Mouse (Mus musculus) cerebellum, adult 18-20 months (tissue): ENCODE measurements around the gene Ate1.
"Not testable (repeated sequence)": the region's sequence is repeated elsewhere in the genome, so short reads cannot be mapped to it uniquely, and the experiment has no call there.

ENCODE experiments used
- DNase-seq, 2 experiments: peaks; one replicate each; pipeline ENCODE4 v3.0.0; 2021

Ate1 gene

DNA sequence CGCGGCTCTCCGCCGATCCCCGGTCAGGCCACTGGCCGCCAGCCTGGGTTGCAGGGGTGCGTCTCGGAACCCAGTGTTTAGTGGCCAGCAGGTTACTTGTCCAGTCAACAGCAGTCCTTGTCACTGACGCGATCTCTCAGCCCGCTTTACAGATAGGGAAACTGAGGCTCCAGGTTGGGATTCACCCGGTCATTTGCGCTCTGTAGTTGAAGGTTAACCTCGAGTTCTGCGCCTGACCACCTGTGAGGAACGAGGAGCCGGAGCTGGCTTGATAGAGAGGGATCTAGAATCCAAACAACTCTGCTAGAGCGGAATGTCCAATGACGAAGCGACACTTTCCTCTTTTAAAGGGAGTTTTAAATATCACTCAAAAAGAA, at the start of gene Ate1:
Ate1 (minus strand) TSS at position 321 of the 377 bp plus-strand sequence.
- no peak for DNase-seq

DNA sequence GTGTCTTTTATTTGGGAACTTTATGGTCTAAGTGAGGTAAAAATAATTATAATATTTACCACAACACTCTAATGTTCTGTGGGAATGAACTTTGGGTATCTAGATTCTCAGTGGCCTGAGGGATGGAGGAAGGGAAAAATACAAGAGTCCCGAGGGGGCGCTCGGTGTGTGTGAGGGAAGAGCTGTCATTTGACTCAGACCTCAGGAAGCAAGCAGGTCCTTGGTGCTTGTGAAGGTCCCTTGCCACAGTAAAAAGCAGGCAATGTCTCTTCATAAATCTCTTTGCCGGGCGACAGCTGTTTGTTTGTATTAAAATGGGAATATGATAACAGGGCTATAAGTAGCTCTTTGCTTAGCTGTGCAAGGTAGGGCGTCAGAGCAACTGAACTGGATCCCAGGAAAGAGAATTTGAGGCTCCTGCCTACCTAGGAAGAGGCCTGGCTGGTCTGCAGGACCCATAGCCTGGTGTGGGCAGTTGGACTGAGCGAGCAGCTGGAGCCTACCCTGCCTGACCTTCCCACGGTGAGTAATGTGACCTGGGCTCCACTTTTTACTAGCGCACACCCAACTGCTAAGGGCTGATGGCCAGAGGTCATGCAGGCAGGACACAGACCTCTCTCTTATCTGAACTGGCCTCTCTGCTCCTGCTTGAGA, 48.7 kb upstream of the Ate1 start:
- DNase-seq, result no peak

DNA sequence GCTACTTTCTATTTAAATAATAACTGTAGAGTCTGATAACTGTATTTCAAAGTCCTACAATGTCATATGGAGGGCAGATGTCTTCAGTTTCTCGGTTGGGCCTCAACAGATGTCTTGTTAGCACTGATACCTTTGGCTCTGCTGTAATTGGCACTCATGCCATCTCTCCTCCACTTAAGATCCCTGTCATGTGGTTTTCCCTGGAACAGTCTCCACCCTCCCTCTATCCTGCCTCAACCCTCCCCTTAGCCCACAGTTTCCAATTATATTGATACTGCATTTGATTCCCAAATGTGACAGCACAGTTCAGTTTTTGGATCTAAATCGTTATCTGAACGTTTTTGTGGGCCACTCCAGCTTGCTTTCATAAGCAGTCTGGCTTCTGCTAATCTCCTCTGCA, 44.4 kb upstream of the Ate1 start:
- DNase-seq, result no peak

DNA sequence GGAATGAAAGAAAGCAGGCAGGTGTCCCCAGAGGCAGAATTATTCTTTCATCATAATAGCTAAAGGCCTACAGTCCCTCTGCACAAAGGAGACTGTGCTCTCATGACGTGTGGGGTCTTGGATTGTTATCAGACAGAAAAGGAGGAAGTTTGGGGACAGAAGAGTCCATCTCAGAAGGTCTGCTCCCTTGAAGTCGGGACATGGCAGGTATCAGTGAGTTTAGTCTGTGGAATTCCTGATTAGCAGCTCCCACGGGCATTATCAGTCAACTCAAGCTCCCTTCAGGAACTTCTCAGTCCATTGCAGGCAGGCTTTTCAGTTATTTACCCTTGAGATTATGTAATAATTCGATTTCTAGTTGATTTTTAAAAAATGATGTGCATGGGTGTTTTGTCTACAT, 43.7 kb upstream of the Ate1 start:
- DNase-seq, result no peak

DNA sequence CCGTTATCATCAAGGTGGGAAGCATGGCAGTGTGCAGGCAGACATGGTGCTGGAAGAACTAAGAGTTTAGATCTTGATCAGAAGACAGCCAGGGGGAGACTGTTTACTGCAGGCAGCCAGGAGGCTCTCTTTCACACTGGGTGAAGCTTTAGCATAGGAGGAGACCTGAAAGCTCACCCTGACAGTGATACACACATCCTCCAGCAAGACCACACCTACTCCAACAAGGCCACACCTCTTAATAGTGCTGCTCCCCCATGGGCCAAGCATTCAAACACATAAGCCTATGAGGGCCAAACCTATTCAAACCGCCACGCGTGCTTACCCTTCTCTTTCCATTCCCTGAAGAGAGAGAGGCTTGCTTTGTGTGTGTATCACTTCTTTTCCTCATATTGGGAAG, 43.1 kb upstream of the Ate1 start:
- no peak for DNase-seq

DNA sequence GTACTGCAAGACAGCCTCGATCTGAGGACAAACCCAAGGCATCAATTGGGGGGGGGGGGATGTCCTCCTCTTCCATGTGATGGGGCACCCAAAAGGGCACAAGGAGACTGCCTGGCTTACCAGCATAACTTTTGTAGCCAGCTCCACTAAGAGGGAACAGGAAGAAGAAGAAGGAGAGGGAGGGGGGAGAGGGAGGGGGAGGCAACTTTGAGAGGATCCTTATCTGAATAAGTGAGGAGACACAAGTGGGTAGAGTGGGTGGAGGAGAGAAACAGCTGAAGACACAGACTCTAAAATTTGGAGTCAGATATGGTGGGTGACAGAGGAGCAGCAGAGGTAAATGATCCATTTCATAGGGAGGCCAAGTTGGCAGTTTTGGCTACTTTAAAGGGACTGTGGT, 40.8 kb upstream of the Ate1 start:
- no peak for DNase-seq

DNA sequence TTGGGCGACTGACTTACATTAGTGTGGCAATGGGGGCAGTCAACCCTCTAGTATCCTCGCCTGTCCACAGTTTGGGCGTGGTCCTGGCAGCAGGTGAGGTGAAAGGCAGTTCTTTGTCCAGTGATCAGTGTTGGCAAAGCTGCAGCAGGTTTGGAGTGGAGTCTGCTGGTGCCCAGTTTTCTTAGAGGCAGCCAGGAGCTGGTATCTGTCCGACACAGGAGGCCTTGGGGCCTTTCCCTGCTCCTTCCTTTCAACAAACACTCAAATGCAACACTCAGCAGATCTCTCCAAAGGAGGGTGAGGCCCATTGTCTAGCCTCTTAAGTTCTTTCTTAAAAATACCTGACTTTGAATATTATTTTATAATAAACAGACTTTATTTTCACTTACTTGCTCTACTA, 38.4 kb upstream of the Ate1 start:
- no peak for DNase-seq

DNA sequence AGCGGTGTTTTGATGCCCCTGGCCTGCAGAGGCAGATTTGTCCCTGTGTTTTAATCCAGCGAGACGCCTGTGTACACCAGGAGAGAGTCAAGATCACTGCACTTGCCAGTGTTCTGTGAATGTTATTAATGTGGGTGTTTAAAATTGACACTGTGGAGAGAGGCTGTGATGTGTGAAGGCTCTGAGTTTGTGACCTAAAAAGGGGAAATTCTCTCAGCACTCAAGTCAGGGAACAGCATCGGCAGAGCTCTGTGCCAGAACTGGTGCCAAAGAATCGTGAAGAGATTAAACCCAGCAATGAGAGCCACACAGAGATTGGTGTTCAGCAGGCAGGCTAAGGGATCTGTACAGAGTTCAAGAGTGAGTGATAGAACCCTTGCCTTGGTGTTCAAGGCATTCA, 35.4 kb upstream of the Ate1 start:
- DNase-seq, result peak in 1 of 2 experiments; percentile 32

DNA sequence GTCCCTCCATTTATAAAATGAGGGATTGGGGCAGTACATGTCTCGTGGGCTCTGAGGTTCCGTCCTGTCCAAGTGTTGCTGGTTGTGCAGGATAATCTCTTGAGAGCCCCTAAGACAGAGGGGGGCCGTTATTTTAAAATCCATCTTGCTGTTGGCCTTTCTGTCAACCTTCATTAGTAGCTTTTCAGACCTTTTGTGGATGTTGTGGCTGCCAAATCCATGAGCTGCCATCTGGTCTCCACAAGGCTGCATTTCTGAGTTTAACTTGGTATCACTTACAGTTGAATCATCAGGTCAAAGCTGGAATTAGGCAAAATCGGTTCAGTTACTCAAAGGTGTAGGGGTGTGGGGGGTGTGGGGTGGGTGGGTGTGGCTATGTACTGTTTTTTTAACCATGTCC, 33.2 kb upstream of the Ate1 start:
- DNase-seq, result peak; percentile 60 to 74

DNA sequence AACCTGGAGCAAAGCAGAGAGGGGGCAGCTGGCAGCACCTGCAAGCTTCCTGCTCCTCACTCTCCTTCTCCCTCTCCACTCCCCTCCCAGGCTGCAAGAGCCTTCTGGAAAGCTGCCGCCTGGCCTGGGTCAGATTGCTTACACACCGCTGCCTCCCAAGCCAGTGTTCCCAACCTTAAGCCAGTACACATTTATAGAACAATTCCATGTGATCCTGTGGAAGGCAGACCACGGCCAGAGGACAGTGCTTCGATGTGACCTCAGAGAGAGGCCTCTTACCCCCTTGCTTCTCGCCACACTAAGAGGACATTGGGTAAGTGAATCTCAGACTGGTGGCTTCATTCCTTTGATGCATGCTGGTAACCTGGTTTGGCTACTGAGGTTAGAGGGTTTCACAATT, 32.6 kb upstream of the Ate1 start:
- DNase-seq, result peak; percentile 76 to 84

DNA sequence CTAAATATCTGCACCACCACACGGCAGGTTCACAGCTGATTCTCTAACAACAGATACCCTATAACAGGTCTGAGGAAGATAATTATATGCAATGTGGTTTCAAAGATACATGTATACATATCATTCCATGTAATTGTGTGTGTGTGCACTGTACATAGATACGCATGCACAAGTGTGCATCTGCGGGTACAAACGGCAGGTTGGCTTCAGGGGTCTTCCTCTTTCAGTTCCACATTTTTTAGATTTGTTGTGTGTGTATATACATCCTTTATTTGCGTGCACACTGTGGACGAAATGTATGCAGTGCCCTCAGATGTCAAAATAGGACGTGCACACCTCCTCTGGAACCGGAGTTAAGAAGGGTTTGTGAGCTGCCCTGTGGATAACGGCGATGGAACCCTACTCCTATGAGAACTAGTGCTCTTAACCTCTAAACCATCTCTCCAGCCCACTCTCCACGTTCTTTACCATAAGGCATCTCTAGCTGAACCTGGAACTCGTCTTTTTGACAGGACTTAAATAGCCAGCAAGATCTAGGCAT, 27.5 kb upstream of the Ate1 start:
- no peak for DNase-seq

DNA sequence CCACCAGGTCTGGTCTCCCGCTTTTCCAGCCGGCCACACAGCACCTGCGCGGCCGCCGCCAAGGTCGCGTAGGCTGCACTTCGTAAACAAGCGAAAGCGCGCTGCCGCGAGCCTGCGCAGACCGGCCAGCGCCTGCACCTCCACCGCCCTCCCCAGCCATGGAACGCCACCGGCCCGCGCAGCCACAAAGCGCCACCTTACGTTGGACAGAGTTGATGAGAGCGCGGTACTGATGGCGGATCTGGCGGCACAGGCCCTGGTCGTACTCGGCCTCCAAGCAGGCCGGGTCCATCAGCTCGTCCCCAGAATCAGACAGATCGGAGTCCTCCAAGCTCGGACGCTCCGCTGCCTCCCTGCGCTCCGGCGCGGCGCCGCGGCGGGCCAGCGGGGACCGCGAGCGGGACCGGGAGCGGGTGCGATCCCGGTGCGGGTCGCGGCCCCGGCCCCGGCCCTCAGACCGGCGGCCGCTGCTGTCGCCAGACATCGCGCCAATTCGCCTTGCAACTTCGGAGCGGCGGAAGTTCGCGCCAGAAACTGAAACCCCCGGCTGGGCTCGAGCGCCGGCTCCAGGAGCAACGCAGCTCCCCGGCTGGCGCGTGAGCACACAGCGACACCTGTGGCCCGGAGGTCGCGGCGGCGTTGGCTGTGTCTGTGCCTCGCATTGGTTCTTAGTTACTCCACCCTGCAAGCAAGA, 26.8 kb upstream of the Ate1 start:
- DNase-seq, result peak; percentile 95 to 96

DNA sequence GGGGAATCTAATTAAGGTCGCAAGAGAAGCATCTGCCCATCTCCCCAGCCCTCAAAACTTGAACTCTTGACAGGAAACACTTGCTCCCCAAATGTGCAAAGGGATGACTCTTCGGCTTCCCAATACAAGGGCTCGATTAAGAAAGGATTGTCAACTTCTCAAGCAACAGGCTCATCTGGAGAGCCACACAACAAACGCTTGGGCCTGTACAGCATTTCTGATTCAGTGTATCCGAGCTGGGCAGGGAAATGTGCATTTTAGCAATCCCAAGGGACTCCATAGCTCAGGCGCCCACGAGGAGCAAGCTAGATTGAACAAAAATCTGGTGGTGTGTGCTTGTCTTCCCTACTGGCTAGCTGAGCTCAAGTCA, 26.2 kb upstream of the Ate1 start:
- DNase-seq, result no peak

DNA sequence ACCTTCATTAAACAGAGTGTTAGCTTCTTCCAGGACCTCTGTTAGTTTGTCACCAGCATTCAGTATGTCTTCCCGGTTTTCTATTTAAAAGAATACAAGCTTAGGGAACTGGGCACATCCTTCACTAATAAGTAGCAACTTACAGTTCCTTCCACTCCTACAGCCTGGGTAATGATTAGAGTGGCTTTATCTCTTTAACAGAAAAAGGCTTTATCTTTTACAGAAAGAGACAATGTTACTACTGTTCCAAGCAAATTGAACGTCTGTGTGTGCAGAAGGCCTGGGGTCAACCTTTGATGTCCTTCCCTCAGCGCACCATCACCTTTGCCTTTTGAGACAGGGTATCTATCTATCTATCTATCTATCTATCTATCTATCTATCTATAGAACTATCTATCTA, 25.7 kb upstream of the Ate1 start:
- no peak for DNase-seq

DNA sequence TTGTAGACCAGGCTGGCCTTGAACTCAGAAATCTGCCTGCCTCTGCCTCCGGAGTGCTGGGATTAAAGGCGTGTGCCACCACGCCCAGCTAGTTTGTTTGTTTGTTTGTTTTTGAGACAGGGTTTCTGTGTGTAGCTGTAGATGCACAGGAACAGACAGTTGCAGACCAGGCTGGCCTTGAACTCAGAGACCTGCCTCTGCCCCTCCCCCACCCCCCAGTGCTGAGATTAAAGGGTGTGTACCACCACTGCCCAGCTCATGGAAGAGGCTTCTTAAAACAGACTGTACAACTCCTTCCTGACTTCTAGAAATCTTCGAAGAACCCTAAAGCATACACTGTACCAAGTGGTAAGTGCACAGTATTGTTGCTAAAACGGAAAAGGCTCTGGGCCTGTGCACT, 25.2 kb upstream of the Ate1 start:
- no peak for DNase-seq

DNA sequence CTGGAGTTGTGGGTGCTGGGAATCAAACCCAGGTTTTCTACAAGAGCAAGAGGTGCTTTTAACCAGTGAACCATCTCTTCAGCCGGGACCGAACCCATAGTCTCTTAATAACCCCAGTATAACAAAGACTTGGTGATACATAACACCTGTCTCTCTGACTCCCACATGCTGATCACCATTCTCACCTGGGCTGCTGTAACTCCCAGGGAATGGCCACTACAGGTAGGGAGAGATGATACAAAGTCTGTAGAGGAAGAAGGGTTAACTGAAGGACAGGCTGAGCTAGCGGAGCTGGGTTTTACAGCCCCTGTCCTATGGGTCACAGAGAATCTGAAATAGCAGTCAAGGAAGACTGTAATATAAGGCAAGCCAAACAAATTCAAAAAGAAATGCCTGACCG, 23.0 kb upstream of the Ate1 start:
- no peak for DNase-seq

DNA sequence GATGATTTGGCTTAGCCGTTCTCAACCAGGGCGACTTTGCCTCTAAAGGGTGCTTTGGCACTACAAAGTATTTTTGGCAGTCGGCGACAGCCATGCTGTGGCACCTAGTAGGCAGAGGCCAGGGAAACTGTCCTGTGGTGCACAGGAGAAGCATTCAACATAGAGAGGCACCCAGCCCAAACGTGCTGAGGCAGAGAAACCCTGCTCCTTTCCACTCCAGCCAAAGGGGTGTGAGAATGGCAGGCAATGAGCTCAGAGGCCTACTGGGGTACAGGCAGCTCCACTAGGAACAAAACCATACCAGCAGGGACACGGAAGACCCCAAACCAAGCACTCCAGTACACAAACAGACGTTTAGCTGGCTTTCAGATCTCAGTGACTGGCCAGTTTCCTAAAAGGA, 20.0 kb upstream of the Ate1 start:
- no peak for DNase-seq

DNA sequence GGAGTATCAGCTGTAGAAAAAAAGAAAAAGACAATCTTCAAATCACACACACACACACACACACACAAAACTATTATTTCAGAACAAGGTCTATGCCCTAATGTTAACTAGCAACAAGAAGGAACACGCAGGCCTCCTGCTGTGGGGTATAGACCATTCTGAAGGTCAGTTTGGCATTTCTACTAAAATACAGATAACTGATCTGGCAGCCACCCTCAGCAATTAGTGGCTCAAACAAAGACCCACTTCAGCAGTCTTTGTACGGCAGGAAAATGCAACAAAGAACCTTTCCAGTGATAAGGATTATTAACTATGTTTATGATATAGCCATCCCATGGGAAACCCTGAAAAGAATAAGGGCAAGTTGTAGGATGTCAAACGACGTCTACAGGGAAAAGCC, 16.9 kb upstream of the Ate1 start:
- no peak for DNase-seq

DNA sequence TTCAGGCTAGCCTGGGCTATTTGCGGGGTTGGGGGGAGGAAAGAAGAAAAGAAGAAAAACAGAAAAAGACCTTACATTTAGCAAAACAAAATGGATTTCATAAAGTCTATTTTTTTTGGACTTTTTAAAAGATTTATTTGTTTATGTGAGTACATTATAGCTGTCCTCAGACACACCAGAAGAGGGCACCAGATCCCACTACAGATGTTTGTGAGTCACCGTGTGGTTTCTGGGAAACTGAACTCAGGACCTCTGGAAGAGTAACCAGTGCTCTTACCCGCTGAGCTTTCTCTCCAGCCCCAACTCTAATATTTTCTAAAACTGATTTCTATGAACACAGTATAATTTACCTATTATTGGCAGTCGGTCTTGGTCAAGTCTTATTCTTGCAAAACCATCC, 15.0 kb upstream of the Ate1 start:
- DNase-seq, result no peak

DNA sequence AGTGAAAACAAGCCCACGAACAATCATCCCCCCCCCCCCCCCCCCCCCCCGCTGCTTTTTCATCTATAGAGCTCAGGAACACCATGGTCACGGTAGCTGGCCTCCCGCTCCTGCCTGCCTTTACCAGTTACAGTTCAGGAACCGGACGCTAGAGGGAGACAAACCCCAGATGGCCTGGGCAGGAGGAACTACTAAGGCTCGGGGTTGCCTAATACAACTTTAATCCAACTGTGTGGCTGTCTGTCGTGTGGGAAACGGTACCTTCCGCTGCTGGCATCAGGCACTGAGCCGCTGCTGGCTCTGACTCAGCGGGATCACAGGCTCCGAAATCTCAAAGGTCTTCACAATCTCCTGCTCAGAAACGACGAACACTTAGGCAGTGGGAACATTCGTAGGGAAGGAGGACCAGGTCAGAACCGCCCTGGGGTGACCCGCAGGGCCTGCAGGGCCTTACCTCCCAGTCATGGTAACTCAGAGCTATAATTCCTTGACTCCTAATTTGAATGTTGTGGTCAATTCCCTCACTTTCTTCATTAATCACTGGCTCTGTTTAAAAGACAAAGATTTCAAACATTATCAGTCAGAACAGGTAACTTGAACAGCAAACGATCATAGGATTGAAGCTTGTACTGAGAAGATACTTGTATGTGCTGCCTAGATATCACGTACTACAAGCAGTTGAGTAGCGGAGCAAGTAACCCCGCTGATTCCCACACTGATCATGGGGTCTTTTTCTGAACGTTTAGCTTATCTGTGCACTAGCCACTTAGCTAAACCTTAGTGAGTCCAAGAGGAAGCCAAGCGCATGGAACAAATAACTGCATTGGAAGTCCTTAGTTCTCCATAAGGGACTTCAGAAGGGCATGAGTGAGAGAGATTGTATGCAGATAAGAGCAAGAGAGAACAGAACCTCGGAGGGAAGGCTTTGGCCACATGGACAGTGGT, 13.4 kb upstream of the Ate1 start:
- DNase-seq, result peak; percentile 92 to 93

DNA sequence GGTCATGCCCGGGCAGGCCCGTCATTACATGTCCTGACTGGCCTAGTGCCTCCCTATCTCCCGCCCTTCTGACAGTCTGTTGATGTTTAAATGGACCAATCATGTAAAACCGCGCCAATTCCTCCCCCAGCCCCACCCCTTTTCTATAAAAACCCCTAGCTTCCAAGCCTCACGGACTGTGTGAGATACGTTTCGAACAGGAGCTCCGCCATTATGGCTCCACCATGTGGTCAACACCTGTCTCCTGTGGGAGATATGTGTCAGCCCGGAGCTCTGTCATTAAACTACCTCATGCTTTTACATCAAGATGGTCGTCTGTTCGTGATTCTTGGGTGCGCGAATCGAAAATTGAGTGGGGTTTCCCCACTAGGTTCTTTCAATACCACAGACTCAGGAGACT, 11.0 kb upstream of the Ate1 start:
- DNase-seq, result not testable (repeated sequence)

DNA sequence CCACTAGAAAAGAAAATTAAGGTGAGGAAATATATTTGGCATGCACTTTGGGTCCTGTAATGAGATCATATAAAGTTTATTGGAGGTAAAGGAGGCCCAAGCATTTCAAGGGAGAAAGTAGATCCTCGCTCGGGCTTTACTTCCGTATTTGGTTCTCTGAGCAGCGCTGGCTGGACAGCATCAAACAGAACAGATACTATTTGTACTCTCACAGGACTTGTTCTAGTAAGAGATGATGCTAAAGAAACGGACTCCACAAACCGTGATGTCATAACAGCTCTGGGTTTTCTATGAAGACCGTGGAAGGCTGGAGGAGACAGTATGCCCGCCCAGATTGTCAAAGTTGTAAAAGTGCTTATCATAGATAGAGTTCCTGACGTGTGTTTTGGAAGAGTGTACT, 7.1 kb upstream of the Ate1 start:
- no peak for DNase-seq

DNA sequence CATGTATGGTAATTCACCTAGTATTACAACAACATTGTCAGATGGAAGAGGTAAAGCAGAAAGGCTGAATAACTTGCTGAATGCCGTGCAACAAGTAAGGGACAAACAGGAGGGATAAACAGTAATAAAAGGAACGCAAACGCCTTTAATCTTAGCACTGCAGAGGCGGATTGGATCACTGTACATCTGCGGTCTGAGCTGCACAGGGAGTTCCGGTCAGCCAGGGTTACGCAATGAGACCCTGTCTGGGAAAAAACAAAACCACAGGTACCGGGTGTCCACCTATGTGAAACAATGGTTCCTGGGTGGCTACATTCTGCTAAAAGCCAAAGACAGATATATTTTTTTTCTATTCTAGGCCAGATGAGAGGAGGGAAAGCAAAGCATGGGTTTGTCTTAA, 3.3 kb upstream of the Ate1 start:
- DNase-seq, result no peak
